Mouse (Mus musculus) induced T-regulatory cell, adult 2 months (primary cell): ENCODE data around the gene Krt9.

Experiments used
- DNase-seq: peaks from one replicate; pipeline ENCODE4 v3.0.0-alpha.2; 2012; ENCODE audit warnings: low read depth

The Krt9 gene

GRCm38 (mm10) chr11:100192992-100193391 is at the start of gene Krt9:
Gene Krt9, minus strand, starts transcription at chr11:100193246.
- no peak for DNase-seq

DNA sequence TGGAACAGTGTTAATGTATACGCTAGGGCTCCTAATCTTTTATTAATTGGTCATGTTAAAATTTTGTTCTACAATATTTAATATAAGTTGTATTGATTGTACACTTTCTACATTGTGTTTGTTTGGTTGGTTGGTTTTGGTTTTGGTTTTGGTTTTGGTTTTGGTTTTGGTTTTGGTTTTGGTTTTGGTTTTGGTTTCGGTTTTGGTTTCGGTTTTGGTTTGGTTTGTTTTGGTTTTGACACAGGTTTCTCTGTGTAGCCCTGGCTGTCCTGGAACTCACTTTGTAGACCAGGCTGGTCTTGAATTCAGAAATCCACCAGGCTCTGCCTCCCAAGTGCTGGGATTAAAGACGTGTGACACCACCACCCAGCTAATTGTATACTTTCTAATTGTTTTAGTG is 47.2 kb upstream of the Krt9 start:
- peak; percentile 50 for DNase-seq

DNA sequence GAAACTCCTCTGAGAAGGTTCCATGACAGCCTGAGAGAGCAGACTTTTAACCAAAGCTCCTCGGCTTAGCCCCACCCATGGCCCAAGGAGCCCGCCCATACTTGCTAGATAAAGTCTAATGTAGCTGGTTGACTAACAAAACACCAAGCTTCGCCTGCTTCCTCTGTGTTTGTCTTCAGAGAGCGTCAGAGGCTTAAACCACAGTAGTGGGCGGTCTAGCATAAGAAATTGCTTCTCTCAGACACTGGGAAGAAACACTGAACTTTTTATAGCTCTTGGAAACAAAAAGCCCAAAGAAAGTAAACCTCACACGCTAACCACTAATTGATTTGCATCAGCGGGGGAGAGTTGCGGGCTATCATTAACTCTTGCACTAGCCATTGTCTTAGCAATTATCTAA is 28.7 kb upstream of the Krt9 start:
- no peak for DNase-seq

DNA sequence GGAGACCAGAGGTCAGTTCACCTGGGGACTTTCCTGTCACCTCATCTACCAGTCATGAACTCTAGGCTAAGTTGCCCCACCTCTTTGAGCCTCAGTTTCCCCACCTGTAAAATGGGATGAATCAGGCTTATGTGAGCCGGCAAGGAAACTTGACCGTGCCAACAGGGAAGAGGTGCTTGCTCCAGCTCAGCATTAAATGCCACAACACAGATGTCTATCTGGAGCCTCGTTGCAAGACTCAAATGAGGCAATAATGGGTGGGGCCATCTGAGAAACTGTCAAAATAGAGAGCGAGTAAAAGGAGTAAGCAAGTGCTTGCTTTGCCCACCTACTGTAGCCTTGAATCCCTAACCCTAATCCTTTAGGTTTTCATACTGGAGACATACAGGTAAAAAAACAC is 26.3 kb upstream of the Krt9 start:
- DNase-seq = no peak

DNA sequence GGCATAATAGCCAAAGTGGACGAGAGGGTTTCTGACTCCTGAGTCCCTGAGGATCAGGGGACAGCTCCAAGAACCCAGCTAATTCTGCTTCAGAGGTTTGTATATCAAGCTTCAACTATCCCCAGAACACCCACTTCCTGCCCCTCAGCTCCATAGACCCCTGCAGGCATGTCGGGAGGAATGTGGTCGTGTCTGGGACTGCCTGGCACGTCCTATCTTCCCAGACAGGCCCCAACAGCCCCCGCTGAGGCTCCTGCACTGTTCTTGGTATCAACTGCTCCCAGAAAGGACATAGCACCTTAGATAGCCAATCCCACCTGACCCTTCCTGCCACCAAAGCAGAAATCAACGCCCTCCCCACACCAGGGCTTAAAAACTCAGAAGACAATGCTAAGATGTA is 15.5 kb upstream of the Krt9 start:
- DNase-seq = no peak

- no peak for DNase-seq
These were observed 14.5 kb upstream of the Krt9 start, which contains the start of gene Krt14 for GRCm38 (mm10) chr11:100207498-100207897. Gene Krt14, minus strand, starts transcription at chr11:100207548.

DNA sequence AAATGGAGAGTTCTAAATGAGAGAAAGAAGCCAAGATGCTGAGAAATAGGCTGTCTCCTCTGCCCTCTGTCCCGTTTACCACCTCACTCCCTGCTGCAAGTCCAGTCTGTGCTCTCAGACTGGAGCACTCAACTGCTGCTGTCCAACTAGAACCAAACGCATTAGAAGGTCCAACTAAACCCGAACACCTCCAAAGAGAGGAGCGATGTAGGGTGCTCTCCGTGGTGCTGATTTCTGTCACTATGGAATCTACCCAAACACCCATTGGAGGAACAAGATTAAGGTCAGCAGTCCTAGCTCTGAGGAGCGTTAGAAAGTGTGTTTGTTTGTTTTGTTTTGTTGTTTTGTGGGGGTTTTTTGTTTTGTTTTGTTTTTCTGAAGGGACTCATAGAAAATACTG is 10.4 kb upstream of the Krt9 start:
- peak; percentile 7 for DNase-seq

GRCm38 (mm10) chr11:100202906-100203305 is 9.9 kb upstream of the Krt9 start:
- DNase-seq = no peak

DNA sequence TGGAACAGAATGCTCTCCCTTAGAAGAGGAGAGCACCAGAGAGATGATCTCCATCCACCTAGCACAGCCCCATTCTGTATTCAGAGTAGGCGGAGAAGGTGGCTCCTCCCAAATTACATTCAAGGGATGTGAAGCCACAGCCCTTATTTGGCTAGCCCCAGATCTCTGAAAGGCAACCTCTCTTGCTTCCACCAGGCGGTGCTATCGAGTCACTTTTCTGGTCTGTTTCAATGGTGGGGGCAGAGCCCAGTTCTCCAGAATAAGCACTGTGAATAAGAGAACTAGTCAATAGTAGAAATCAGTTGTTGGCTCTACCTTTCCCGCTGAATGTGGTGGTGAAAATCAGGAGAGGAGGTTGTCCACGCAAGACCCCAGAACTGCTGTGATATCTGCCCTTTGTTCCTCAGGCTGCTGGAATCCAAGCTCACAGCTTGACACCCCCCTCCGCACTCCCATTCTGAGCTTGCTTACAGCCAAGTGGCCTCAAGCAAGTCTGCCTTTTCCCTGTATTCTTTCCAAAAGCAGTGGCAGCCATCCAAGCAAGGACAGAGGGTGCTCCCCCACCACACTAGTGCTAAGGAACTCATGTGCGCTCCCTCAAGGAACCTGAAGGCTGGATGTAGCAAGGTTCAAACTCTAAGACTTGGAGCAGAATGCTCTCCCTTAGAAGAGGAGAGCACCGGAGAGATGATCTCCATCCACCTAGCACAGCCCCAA is 7.2 kb upstream of the Krt9 start:
- peak; percentile 40 for DNase-seq

- DNase-seq = no peak
These were observed 5.6 kb upstream of the Krt9 start for GRCm38 (mm10) chr11:100198666-100199065.

DNA sequence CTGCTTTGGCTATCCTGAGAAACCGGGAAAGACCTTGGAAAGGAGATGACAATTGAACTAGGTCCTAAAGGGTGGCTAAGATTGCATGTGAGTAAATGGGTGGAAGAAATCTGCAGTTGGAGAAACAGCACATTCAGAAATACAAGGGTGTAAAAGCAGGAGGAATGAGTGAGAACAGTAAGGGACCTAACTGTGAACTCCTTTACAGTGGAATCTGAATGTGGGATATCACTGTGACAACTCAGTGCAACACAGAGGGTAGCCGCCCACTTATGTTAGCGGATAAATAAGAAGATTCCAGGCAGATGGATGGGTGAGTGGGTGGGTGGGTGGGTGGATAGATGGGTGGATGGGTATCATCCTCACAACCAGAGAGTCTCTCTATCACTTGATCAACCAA is 1.2 kb downstream of the Krt9 start:
- no peak for DNase-seq

GRCm38 (mm10) chr11:100186736-100187135 is 6.3 kb downstream of the Krt9 start:
- no peak for DNase-seq

DNA sequence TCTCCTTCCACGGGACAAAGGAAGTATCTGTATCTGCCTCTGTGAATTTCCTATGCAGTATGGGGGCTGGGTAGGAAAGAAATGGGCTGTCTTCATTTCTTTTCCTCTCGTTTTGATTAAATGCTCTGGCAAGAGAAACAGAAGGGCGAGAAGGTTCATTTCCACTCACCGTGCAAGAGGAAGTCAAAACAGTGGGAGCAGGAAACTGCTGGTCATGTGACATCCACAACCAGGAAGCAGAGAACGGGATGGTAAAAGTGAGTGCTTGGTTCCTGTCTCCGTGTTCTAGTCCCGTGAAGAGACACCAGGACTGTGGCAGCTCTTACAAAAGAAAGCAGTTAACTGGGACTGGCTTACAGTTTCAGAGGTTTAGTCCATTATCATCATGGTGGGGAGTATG is 11.3 kb downstream of the Krt9 start:
- DNase-seq = no peak

DNA sequence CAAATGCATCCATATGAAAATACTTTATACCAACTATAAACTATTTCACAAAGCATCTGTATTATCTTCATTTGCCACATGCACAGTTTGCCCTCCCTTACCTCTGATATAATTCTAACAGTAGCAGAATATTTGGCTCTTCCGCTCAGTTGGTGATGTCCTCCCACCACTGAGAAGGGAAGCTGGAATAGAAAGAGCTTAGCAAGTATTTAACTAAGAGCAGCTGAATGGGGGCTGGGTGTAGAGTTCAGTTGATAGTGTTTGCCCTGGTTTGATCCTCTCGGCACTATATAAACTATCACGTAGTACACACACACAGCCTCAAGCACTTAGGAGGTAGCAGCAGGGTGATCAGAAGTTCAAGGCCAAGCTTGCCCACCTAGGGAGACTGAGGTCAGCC is 13.8 kb downstream of the Krt9 start:
- no peak for DNase-seq

DNA sequence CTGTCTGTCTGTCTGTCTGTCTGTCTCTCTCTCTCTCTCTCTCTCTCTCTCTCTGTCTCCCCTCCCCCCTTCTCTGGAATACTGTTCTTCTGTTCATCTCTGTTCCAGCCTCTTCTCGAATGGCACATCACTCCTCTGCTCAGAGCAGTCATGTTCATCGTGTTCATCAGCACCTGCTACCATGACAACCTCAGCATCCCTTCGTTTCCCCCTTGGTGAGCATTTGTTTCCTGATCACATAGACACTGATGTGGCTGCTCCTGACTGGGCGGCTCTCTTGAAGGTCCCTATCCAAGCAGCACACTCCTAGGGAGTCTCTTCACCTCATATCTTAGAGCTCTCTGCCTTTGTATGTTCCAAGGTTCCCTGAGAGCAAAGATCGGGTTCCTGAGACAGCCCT is 14.7 kb downstream of the Krt9 start:
- no peak for DNase-seq

DNA sequence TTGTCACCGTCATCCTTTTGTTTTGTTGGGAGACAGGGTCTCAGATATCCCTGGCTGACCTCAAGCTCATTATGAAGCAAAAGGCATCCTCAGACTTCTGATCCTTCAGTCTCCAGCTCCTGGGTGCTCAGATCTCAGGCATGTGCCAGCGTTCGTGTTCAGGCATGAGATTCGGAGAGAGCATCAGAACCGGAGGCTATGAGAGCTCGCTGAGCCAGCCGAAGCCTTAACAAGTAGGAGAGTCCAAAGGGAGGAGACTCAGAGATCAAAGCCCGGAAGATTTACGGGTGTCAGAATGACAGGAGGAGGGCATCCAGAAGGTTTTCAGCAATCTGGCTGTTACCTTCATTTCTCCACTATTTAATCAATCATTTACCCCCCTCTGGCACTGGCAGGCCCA is 16.3 kb downstream of the Krt9 start:
- no peak for DNase-seq

DNA sequence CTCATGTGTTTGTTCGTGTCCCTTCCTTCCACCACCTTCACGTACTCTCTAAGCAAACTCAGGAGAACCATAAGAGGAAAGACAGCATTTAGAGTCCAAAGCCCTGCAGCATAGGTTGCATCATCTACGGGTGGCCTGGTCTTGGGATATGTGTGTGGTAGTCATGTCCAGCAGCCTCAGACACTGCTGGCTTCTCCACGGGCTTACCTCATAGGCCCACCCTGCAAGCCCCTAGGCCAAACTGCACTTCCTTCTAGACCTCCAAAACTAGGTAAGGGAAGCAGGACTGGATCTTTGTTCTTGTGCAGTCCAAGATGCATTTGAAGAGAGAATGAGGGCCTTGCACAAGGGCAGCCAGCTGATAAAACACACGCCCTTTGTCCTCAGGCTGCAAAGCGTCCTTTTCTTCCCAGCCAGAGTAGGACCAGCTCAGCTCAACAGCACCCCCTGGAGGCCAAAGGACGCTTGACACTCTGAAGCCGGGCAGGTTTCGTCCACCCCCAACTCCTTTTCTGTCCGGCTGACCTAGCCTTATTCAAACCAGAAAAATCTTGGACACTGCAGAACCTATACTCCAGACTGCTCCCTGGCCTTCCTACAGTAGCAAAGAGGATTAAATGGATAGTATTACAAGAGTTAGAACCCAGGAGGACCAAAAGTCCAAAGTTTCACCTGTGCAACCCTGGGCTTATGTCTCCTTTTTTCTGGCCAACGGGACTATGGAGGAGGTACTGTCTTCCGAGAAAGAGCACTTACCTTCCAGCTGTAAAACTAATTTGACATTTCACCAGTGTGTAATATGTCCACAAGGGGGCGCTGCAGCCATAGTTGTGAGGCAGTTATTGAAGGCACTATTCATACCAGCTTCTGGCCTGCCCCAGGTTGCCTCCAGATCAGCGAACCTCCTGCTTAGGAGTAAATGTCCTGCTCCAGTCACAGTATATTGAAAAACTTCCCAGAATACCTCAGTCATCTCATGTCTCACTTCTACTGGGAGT is 24.0 kb downstream of the Krt9 start:
- DNase-seq = peak; percentile 71

DNA sequence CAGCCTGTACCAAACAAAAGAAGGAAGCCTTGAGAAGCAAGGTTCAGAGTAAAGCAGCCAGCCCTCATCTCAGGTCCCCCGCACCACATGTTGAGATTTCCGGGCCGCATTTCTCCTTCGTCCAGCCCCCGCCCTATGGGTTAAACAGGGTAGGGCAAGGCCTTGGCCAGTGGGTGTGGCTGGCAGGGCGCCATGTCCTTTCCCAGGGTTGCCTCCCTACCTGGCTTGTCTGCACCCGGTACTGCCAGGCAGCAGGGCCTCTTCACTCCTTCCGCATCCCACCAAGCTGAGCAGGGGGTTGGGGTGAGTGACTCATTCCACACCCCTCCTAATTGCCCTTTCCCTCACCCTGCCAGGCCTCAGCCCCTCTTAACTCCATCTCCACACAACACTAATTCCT is 25.0 kb downstream of the Krt9 start:
- no peak for DNase-seq

GRCm38 (mm10) chr11:100164392-100164791 is 28.7 kb downstream of the Krt9 start:
- no peak for DNase-seq

GRCm38 (mm10) chr11:100157908-100158477 is 35.1 kb downstream of the Krt9 start:
- no peak for DNase-seq

DNA sequence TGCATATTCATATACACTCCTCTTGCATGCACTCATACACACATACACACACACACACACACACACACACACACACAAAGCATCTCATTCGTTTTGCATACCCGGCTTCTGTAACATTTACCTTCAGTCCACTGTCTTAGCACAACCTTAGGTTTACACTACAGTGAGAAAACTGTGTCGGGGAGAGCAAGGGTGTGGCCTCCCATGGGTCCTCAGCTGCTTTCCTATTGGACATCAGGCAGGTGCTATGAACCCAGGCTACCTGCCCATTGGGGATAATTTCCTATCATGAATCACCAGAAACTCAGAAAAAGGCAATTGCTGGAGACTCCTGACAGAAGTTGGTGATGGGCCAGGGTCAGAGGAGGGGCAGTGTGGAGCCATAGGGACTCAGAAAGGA is 35.7 kb downstream of the Krt9 start:
- DNase-seq = no peak

DNA sequence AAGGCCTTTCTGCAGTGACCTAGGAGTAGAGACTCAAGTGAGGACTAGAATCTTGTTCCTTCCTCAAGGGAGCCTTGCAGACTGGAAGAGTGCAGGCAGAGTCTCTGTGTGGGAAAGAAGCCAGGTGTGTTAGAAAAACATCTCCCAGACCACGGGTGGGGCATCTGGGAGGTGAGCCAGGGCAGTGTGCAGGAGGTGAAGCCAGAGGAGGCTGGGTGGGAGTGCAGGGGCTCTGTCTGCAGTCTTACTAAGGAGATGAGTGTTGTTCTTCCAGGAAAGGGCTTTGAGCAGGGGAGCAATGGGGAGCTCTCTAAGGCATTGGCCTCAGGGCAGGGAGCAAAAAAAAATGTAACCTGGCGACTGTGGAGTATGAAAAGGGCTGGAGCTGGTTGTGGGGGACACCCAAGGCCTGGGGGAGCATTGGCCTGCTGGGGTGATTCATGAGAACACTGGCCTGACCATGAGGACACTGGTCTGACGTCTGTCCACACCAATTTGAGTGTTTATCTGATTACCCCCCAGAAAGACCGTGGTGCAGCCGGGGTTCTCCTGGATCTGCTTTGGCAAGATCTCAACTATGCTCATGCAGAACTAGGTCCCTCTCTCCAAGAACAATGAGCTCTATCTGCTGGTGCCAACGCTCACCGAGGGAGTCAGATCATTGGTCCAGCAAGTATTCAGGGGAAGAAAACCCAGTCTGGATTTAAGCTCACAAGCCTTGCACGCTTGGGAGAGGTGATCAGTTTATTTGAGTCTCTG is 37.4 kb downstream of the Krt9 start:
- DNase-seq = no peak
